Mouse (Mus musculus) gastrocnemius, postnatal 10 days (tissue): ENCODE results near the gene Ubl3. TPM values are rescaled to one million over a fixed set of nuclear protein-coding genes. Genes with fewer than 3 reads are reported as not detected.
A peak's percentile ranks its signal among the peaks of the same experiment; 100 is the strongest.

Experiments
- DNase-seq: peaks from one replicate; pipeline ENCODE4 v3.0.0; 2021; ENCODE audit warnings: mixed read lengths
- long read RNA-seq, 2 experiments: library from polyadenylated mRNA; stranded (forward); transcript quantifications; one replicate each; pipeline ENCODE4 v2.0.0; 2021
- total RNA-seq, 2 experiments: library from RNA; stranded (reverse); gene quantifications; 2 replicates each; pipeline ENCODE4 v1.2.3; 2021

Gene Ubl3
- total RNA-seq = 10 to 100 TPM; 81.3 to 82.0 TPM
- long read RNA-seq, experiment 1, transcript Ubl3-201 (5 exons, 2,537 nt) = major isoform, 127 of 146 reads
- long read RNA-seq, experiment 1, transcript Ubl3-204 (6 exons, 2,064 nt) = minor isoform, 16 of 146 reads
- long read RNA-seq, experiment 1, partial matches to known transcripts = 1 of 146 reads
- long read RNA-seq, experiment 1, other reads (novel, unspliced or antisense) = 2 of 146 reads
- long read RNA-seq, experiment 2, transcript Ubl3-201 (5 exons, 2,537 nt) = major isoform, 100 of 124 reads
- long read RNA-seq, experiment 2, transcript Ubl3-204 (6 exons, 2,064 nt) = minor isoform, 13 of 124 reads
- long read RNA-seq, experiment 2, partial matches to known transcripts = 11 of 124 reads
- long read RNA-seq, experiment 2, other reads (novel, unspliced or antisense) = 0 of 124 reads

DNA sequence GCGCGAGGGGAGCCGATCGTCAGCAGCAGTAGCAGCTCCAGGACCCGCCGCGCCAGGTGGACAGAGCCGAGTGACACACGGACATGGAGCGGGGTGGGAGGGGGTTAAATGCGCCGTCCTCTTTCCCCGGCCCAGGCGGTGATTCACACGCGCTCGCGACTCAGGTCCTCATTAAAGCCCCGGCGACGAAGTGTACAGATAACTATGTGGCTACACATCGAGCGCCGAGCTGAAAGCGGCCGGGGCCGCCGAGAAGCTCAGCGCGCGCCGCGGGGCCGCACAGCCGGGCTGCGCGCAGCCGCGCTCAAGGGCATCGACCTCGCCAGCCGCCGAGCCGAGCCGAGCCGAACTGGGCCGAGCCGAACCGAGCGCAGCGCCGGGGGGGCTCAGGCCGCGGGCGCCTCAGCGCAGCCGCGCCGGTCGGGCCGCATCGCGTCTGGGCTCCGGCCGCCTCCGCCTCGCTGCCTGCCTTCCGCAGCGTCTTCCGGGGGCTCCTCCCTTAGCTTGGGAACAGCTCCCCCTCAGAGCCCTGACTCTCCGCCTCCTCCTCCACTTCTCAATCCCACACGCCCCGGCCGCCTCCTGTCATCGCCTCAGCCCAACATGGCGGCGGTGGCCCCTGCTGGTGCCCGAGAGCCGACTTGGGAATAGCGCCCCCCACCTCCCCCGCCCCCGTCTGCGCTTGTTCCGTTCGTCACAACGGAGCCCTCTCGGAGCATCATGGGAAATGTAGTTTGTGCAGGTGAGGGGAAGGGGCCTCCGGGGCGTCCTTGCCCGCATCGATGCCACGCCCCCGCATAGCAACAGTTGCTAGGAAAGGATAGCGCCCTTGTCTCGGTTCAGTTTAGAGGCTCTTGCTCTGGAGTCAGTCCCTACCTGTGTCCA, at the start of gene Ubl3:
Gene Ubl3 (minus strand): TSS at position 603 of the 885 bp plus-strand sequence.
- peak; percentile 86 for DNase-seq

GRCm38 (mm10) chr5:148598376-148598775, 45.8 kb upstream of the Ubl3 start:
- DNase-seq = no peak

DNA sequence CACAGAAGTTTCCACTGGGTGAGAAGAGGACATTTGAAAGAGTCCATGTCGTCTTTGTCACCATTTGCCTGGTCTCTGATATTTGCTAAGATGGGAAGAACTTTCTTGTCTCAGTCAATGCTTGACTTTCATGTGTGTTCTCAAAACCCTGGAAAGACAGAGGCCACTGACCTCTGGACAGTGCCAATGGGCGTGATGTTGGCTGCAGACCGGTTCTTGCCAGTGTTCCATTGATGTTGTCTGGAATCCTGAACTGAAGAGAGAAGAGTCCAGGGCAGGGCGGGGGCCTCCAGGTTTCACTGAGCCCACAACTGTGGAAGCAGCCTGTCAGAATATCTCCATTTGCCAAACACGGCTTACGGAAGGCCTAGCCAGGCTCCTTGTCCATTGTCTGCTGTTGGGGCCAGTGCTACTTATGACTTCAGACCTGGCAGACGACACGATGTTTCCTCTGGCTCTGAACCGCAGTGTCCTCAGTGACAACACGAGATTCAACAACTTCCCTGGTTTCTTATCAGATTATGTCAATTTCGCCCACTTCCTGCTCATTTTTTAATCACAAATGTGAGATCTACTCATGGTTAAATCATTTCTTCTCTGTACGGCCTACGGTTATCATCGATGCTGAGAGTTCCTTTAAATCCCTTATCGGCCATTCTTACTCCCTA, 43.6 kb upstream of the Ubl3 start:
- no peak for DNase-seq

DNA sequence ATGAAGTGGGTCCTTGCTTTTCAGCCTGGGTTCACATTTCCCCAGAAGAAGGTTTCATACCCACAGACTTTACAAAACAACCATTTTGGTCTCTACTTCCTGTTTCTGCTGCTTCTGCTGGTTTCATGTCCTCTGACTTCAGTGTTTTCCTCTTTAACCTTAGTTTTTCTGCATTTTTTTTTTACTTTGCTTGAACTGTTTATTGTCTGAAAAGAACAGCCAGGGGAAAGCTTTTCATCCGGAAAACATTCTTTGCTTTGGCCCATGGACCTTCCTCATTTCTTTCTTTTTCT, 42.8 kb upstream of the Ubl3 start:
- DNase-seq = no peak

DNA sequence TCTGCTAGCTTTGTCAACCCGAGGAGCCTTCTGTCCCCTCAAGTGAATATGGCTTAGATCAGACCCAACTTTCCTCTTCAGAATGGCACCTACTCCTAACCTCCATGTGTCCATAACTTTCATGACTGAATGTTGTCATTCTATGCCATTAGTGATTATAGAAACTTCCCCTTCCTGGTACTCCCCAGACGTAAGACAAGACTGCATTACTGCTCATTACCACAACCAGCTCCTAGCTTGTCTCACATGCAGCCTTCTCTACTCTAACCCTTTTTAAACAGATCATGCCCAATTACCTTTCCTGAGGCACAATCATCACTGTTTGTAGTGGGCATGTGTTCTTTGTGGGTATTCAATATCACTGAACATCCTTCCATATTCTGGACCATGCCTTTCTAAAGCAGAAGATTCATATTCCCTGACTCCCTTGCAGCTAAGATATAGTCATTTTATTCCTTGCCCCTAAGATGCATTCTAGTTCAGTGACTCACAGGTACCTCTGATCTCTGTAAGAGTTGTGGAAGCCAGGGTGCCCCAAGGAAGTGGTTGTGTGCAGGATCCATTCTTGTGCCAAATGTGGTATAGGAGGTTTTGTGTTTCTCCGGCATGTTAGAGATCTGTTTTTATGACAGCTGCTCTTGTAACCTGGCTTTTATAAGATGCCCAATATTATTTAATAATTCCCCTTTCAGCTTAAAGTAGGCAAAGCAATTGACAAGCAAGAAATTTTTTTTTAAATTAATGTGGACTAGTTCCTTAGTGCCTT, 42.3 kb upstream of the Ubl3 start:
- DNase-seq = no peak

GRCm38 (mm10) chr5:148593607-148594006, 41.0 kb upstream of the Ubl3 start:
- DNase-seq = no peak

- no peak for DNase-seq
These were observed 38.9 kb upstream of the Ubl3 start for GRCm38 (mm10) chr5:148591448-148591862.

DNA sequence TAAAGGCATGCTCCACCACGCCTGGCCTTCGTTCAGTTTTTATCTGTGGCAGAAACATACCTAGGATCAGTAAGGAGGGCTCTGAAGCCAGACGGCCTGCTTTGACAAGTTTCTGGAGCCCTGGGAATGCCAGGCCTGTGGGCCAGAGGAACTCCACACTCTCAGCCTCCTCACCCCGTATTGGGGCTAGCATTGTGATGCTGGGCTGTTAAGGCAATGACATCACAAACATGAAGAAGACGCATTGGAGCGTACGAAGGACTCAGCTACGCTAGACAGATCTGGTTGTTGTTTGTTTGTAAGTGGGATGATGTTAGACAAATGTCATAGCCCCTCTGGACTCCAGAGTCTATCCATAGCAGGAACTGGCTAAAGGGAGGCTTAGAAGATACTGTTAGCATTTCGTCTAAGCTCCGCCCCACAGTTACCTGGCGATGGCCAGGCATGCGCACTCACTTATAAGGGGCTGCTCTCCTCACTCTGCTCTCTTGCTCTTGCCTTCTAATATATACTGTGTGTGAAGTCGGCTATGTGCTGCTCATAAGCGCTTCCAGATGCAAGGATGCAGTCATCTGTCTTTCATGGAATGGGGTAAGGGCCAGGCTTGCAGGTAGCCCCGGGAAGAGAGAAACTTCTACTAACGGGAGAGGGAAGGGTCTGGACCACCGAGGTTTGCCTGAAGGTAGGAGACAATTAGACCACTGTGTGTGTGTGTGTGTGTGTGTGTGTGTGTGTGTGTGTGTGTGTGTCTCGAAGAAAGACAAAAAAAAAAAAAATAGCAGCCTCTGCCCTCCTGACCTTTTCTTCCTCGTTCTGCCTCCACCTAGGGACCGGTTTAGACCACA, 38.2 kb upstream of the Ubl3 start:
- DNase-seq = no peak

- no peak for DNase-seq
These were observed 36.4 kb upstream of the Ubl3 start for GRCm38 (mm10) chr5:148588987-148589386.

DNA sequence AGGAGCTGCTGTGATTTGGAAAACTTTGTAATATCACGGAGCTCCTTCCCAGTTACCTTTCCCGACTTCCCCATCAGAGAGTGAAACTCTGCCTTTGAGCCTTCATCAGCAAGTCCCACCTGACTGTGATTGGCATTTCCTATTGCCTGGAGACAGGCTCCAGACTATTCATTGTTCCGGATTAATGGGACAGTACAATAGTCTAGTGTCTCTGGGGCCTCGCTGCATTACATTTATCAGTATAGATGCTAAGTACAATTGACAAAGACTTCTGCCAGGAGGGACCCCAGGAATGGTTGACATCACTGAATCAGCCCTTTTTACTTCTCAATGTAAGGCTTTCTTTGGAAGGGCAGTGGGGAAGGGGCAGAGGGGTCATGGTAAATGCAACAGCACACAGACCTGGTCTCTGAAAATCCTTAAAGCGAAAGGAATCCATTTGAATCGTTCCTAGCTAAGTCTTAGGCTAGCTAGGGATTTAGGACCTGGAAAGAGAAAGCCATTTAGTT, 35.6 kb upstream of the Ubl3 start:
- no peak for DNase-seq

GRCm38 (mm10) chr5:148580388-148580985, 27.9 kb upstream of the Ubl3 start:
- no peak for DNase-seq

- DNase-seq = no peak
These were observed 26.6 kb upstream of the Ubl3 start for GRCm38 (mm10) chr5:148579156-148579555.

DNA sequence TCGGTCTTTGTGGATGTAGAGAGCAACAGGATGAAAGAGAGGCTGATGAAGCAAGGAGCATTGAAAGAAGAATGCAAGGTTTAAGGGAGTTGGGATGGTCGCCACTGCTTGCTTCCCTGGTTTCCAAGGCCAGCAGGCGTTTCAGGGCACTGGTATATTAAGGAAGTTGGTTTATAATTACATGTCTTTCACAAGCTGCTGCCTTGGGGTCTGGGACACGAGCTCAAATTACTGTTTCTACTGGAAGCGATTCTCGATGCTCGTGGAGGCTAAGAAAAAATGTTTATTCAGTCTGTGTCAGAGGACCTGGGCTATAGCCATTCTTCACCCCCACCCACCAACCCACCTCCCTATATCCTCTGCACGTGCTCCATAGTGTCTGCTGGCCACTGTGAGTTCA, 25.8 kb upstream of the Ubl3 start:
- DNase-seq = no peak

- DNase-seq = no peak
These were observed 24.7 kb upstream of the Ubl3 start for GRCm38 (mm10) chr5:148577278-148577677.

DNA sequence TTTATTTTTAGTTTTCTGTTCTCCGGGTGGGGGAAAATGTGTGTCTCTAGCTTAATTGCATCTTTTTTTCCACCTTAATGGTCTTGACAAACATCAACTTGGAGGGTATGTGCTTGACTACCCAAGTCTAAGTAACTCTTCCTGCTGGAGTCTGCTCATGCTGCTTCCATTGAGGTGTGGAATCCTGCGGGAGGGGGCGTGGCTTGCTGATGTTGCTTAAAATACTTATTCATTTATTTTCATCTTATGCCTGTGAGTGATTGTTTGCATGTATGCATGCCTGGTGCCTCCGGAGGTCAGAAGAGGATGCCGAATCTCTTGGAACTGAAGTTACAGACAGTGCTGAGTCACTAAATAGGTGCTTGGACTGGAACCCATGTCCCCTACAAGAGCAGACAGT, 22.6 kb upstream of the Ubl3 start:
- DNase-seq = no peak

DNA sequence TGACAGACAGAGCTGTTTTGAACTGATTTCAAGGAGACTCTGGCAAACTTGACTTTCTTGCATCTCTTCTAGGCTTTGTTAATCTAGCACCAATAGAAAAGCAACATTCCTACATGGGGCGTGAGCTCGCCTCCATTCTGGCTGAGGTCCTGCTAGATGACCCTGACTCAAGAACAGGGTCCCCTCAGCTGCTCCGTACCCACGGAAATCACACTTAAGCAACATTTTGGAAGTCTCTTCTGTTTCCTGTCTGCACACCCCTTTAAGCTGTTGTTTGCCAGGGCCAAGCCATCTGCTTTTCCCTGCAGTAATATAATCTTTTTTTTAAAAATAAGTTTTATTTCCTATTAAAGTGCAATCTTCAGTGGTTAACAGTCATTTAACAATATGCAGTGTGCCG, 20.1 kb upstream of the Ubl3 start:
- no peak for DNase-seq

- no peak for DNase-seq
These were observed 18.1 kb upstream of the Ubl3 start for GRCm38 (mm10) chr5:148570571-148571304.

GRCm38 (mm10) chr5:148569444-148569843, 16.9 kb upstream of the Ubl3 start:
- no peak for DNase-seq

DNA sequence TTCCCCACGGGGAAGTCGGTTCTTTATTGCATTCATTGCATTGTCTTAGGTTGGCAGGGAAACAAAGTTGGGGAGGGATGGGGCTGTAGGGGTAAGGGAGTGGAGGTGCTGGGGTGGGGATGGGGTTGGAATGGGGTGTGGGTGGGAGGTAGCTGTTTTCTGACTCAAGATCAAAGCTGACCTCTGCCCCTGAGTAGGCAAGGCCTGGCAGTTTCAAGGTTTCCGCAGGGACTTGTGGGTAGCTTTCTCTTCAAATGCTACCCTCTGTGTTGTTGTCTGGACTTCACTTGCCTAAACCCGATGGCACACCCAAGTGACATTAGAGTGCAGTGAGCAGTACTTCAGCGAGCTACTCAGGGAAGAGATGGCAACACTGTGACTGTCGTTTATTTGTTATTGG, 13.0 kb upstream of the Ubl3 start:
- DNase-seq = no peak

DNA sequence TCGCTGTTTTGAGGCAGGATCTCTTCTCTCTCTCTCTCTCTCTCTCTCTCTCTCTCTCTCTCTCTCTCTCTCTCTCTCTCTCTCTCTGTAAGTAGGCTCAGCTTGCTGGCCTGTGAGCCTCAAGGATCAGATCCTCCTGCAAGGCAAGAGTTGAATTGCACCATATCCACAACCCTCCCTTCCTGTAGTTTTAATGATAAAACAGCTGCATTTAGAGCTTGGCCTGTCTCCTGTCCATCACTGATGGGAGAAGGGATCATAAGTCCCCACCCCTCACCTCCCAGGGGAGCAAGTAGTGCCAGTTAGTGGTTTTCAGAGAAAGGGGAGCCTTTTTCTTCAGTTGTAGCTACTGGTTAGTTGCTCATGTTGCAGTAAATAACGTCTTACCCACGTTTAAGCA, 11.5 kb upstream of the Ubl3 start:
- no peak for DNase-seq
